ENCODE assay signal across 12 mouse cellular contexts in genomic region chr6:14522742-14523141, GRCm38 (mm10).
A peak's percentile ranks its signal among the peaks of the same experiment; 100 is the strongest.
DNase-seq lines count a peak whose midpoint lies in the region; ATAC-seq and TF ChIP-seq lines count a peak whose summit lies in the region.
"Had no signal": no experiment of that assay in that cellular context is flagged by ENCODE, and none has a peak within 500 bp of the region (broad histone marks: within the 10 kb centered on the region; RNA-seq: fewer than 3 reads in every experiment).

No protein-coding gene starts in this region.

- intact Hi-C loops in gastrocnemius, adult 2 months (cut with DNase I): no loop called here

- TF ChIP-seq POLR2A in ES-Bruce4 (IDR thresholded peaks at IDR 0.05; ENCODE audit: insufficient read depth, low read length): no peak

- no peak overlapping the region for H3K27ac ChIP-seq in gastrocnemius, adult 2 months
- no peak overlapping the region for H3K27ac ChIP-seq in liver, embryonic 14.5 days
- no peak overlapping the region for H3K27ac ChIP-seq in liver, embryonic 11.5 days (ENCODE audit: low read depth, low read length)
- no peak overlapping the region for H3K27ac ChIP-seq in ES-Bruce4 (ENCODE audit: insufficient read depth, low read length)
- H3K27ac ChIP-seq in hindbrain, embryonic 14.5 days: no peak overlapping the region
- H3K27ac ChIP-seq: embryonic facial prominence, embryonic 13.5 days; liver, embryonic 15.5 days; neural tube, embryonic 13.5 days had no signal

- no peaks in the 10 kb centered on the region for H3K9me3 ChIP-seq in liver, embryonic 14.5 days (ENCODE audit: control insufficient read depth, low read length)
- no peaks in the 10 kb centered on the region for H3K9me3 ChIP-seq in liver, embryonic 11.5 days (ENCODE audit: control insufficient read depth, low read length)
- no peaks in the 10 kb centered on the region for H3K9me3 ChIP-seq in ES-Bruce4 (replicated peaks; ENCODE audit: control insufficient read depth, insufficient read depth, low read length, poor library complexity, severe bottlenecking)
- no peaks in the 10 kb centered on the region for H3K9me3 ChIP-seq in hindbrain, embryonic 14.5 days (ENCODE audit: control insufficient read depth, low read length)
- H3K9me3 ChIP-seq: embryonic facial prominence, embryonic 13.5 days; liver, embryonic 15.5 days; neural tube, embryonic 13.5 days had no signal

- no peak overlapping the region for H3K4me3 ChIP-seq in gastrocnemius, adult 2 months
- no peak overlapping the region for H3K4me3 ChIP-seq in liver, embryonic 14.5 days (ENCODE audit: insufficient read depth in 1 of 2, low read depth in 2 of 2, low read length in 2 of 2)
- no peak overlapping the region for H3K4me3 ChIP-seq in liver, embryonic 11.5 days (ENCODE audit: low read depth, low read length)
- H3K4me3 ChIP-seq in ES-Bruce4 (ENCODE audit: low read depth, low read length): no peak overlapping the region
- no peak overlapping the region for H3K4me3 ChIP-seq in hindbrain, embryonic 14.5 days (replicated peaks; ENCODE audit: low read length)
- H3K4me3 ChIP-seq: embryonic facial prominence, embryonic 13.5 days; liver, embryonic 15.5 days; neural tube, embryonic 13.5 days had no signal

- no peaks in the 10 kb centered on the region for H3K36me3 ChIP-seq in liver, embryonic 14.5 days (replicated peaks; ENCODE audit: control insufficient read depth, insufficient read depth, low read depth)
- no peaks in the 10 kb centered on the region for H3K36me3 ChIP-seq in liver, embryonic 11.5 days (ENCODE audit: control insufficient read depth, insufficient read depth, low read length)
- H3K36me3 ChIP-seq in ES-Bruce4 (ENCODE audit: control insufficient read depth, insufficient read depth, low read length, poor library complexity, severe bottlenecking): no peaks in the 10 kb centered on the region
- H3K36me3 ChIP-seq in hindbrain, embryonic 14.5 days (replicated peaks; ENCODE audit: control insufficient read depth, insufficient read depth): no peaks in the 10 kb centered on the region
- H3K36me3 ChIP-seq: embryonic facial prominence, embryonic 13.5 days; liver, embryonic 15.5 days; neural tube, embryonic 13.5 days had no signal

- TF ChIP-seq EP300 in liver, embryonic 14.5 days (IDR thresholded peaks at IDR 0.05; ENCODE audit: low read depth): no peak
- no peak for TF ChIP-seq EP300 in ES-Bruce4 (IDR thresholded peaks at IDR 0.05; ENCODE audit: insufficient read depth, low read depth, low read length)

- no peak overlapping the region for H3K9ac ChIP-seq in liver, embryonic 14.5 days (replicated peaks)
- no peak overlapping the region for H3K9ac ChIP-seq in liver, embryonic 11.5 days (ENCODE audit: low read depth, low read length)
- H3K9ac ChIP-seq in ES-Bruce4 (ENCODE audit: low read depth, poor library complexity, severe bottlenecking): no peak overlapping the region
- H3K9ac ChIP-seq in hindbrain, embryonic 14.5 days: no peak overlapping the region
- H3K9ac ChIP-seq: embryonic facial prominence, embryonic 13.5 days; liver, embryonic 15.5 days; neural tube, embryonic 13.5 days had no signal

- no peak overlapping the region for H3K4me2 ChIP-seq in liver, embryonic 14.5 days (ENCODE audit: low read depth)
- no peak overlapping the region for H3K4me2 ChIP-seq in liver, embryonic 11.5 days
- H3K4me2 ChIP-seq in hindbrain, embryonic 14.5 days (replicated peaks): no peak overlapping the region
- H3K4me2 ChIP-seq: embryonic facial prominence, embryonic 13.5 days; liver, embryonic 15.5 days; neural tube, embryonic 13.5 days had no signal

- TF ChIP-seq CTCF in gastrocnemius, adult 2 months (IDR thresholded peaks at IDR 0.05): peak; percentile 68
- TF ChIP-seq CTCF in liver, embryonic 14.5 days (IDR thresholded peaks at IDR 0.05; ENCODE audit: low read depth): peak; percentile 27; the same call in 1 of the 2 replicates
- peak; percentile 42 for TF ChIP-seq CTCF in ES-Bruce4 (IDR thresholded peaks at IDR 0.05; ENCODE audit: low read depth, low read length)

- no peaks in the 10 kb centered on the region for H3K27me3 ChIP-seq in liver, embryonic 14.5 days (ENCODE audit: control insufficient read depth, insufficient read depth, low read length)
- H3K27me3 ChIP-seq in liver, embryonic 11.5 days (replicated peaks; ENCODE audit: control insufficient read depth, insufficient read depth, low read length): no peaks in the 10 kb centered on the region
- no peaks in the 10 kb centered on the region for H3K27me3 ChIP-seq in ES-Bruce4 (ENCODE audit: control insufficient read depth, insufficient read depth, low read length, poor library complexity, severe bottlenecking)
- no peaks in the 10 kb centered on the region for H3K27me3 ChIP-seq in hindbrain, embryonic 14.5 days (ENCODE audit: control insufficient read depth, insufficient read depth, low read length)
- H3K27me3 ChIP-seq: embryonic facial prominence, embryonic 13.5 days; liver, embryonic 15.5 days; neural tube, embryonic 13.5 days had no signal

- 11% methylated on average over 2 of the region's 2 CpGs for WGBS in liver, embryonic 14.5 days (ENCODE audit: insufficient replicate concordance)
- WGBS in liver, embryonic 11.5 days: 9% methylated on average over 2 of the region's 2 CpGs
- WGBS in hindbrain, embryonic 14.5 days: 21% methylated on average over 2 of the region's 2 CpGs

- no peak for ATAC-seq in liver, embryonic 14.5 days (ENCODE audit: insufficient read depth)
- no peak for ATAC-seq in liver, embryonic 11.5 days (replicated peaks; ENCODE audit: low FRiP score)
- no peak for ATAC-seq in hindbrain, embryonic 14.5 days (ENCODE audit: low FRiP score)

- DNase-seq in gastrocnemius, adult 2 months: no peak
- DNase-seq in gastrocnemius, postnatal 10 days: no peak
- no peak for DNase-seq in liver, embryonic 14.5 days (ENCODE audit: low read depth in 3 of 3, low spot score in 3 of 3)
- DNase-seq in liver, embryonic 11.5 days (ENCODE audit: low spot score): no peak
- DNase-seq in embryo, embryonic 10.5 days (ENCODE audit: low spot score): peak; percentile 54
- no peak for DNase-seq in gastrocnemius, postnatal 4 days (ENCODE audit: low spot score in 2 of 2)
- DNase-seq in hindbrain, embryonic 14.5 days (ENCODE audit: low spot score): no peak
- DNase-seq: kidney, adult 11 months had no signal

- H3K4me1 ChIP-seq in liver, embryonic 14.5 days (replicated peaks; ENCODE audit: control insufficient read depth in 2 of 2, insufficient read depth in 2 of 2, low read length in 1 of 2): no peaks in the 10 kb centered on the region
- no peaks in the 10 kb centered on the region for H3K4me1 ChIP-seq in liver, embryonic 11.5 days (replicated peaks; ENCODE audit: control insufficient read depth, insufficient read depth, low read length)
- no peaks in the 10 kb centered on the region for H3K4me1 ChIP-seq in ES-Bruce4 (ENCODE audit: control insufficient read depth, insufficient read depth, low read length)
- no peaks in the 10 kb centered on the region for H3K4me1 ChIP-seq in hindbrain, embryonic 14.5 days (replicated peaks; ENCODE audit: control insufficient read depth, insufficient read depth, low read length)
- H3K4me1 ChIP-seq: embryonic facial prominence, embryonic 13.5 days; liver, embryonic 15.5 days; neural tube, embryonic 13.5 days had no signal
